Mouse (Mus musculus) CD4-positive, CD25-positive, alpha-beta regulatory T cell, adult 4 months (primary cell): Measurements from ENCODE around the gene Samd9l. TPM values are rescaled to one million over a fixed set of nuclear protein-coding genes. Genes with fewer than 3 reads are reported as not detected.
"Not testable (repeated sequence)": the region's sequence is repeated elsewhere in the genome, so short reads cannot be mapped to it uniquely, and the experiment has no call there.

Experiments used
- ATAC-seq: one replicate; pipeline ENCODE4 v1.8.0; 2017
- polyA plus RNA-seq, 2 experiments: library from polyadenylated mRNA; unstranded; fragments of 100-300 nt; shearing (Covaris generic); gene quantifications; one replicate each; pipeline ENCODE4 v1.2.1; 2017

The Samd9l gene
- polyA plus RNA-seq: 100 to 1,000 TPM; 123 to 199 TPM

- ATAC-seq: peak; percentile 89
Observed at GRCm38 (mm10) chr6:3399340-3400068, at the start of gene Samd9l. Gene Samd9l (minus strand): TSS chr6:3399572.

- ATAC-seq: peak; percentile 100
Observed at GRCm38 (mm10) chr6:3447404-3447803, 48.0 kb upstream of the Samd9l start.

DNA sequence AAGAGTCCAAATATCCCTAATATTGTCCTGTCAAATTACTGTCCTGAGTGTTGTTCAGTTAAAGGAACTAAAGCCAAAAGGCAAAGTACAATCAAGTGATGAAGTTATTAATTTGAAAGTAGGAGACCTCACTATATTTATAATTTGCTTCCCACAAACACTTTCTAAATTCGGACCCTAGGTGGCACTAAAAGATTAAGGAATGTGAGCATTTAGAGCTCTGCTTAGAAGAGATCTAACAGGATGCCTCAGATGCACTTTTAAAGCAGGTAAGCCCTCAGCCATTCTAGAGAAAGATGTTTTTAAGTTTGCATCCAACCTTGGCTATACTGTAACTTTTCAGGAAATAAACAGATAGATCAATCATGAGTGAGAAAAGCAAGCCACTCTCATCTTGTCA, 44.5 kb upstream of the Samd9l start:
- no peak for ATAC-seq

DNA sequence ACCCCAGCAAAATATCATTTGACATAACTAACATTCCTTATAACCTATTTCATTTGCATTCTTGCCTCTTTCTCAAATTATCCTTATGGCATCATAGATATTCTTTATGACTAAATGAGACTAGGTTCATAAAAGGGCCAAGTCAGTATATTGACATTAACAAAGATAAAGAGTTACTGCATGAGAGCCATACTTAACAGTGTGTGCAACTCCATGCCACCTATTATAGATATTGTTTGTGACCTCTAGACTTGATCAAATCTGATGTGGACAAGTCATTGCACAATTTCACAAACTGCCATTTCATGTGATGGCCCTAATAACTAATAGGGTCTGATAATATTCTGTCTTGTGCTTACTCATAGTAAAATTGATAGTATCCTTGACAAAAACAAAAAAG, 36.7 kb upstream of the Samd9l start:
- ATAC-seq: no peak

DNA sequence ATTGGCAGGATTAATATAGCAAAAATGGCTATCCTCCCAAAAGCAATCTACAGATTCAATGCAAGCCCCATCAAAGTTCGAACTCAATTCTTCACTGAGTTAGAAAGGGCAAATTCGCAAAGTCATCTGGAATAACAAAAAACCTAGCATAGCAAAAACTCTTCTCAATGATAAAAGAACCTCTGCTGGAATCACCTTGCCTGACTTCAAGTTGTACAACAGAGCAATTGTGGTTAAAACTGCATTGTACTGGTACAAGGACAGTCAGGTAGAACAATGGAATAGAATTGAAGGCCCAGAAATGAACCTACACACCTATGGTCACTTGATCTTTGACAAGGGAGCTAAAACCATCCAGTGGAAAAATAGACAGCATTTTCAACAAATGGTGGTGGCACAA, 31.6 kb upstream of the Samd9l start:
- not testable (repeated sequence) for ATAC-seq

DNA sequence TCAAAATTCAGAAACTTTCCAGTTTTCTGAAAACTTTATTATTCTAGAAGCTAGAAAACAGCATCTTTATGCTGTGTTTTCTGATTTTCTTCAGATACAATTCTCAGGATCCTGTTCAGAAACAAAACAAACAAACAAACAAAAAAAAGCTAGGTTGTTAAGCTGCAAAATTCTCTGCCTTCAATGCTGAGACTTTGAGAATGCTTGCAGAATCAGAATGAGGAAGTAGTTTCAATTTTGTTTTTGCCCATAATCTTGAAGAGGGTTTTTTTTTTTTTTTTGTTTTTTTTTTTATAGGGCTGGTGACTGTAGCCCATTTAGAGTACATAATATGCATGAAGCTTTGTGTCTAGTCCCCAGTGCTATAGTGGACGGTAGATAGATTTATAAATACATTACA, 27.7 kb upstream of the Samd9l start:
- ATAC-seq: no peak

- not testable (repeated sequence) for ATAC-seq
Observed at GRCm38 (mm10) chr6:3425333-3425732, 26.0 kb upstream of the Samd9l start.

- ATAC-seq: peak; percentile 83
Observed at GRCm38 (mm10) chr6:3424613-3425277, 25.4 kb upstream of the Samd9l start.

GRCm38 (mm10) chr6:3397182-3397906, 2.0 kb downstream of the Samd9l start:
- ATAC-seq: peak; percentile 69

DNA sequence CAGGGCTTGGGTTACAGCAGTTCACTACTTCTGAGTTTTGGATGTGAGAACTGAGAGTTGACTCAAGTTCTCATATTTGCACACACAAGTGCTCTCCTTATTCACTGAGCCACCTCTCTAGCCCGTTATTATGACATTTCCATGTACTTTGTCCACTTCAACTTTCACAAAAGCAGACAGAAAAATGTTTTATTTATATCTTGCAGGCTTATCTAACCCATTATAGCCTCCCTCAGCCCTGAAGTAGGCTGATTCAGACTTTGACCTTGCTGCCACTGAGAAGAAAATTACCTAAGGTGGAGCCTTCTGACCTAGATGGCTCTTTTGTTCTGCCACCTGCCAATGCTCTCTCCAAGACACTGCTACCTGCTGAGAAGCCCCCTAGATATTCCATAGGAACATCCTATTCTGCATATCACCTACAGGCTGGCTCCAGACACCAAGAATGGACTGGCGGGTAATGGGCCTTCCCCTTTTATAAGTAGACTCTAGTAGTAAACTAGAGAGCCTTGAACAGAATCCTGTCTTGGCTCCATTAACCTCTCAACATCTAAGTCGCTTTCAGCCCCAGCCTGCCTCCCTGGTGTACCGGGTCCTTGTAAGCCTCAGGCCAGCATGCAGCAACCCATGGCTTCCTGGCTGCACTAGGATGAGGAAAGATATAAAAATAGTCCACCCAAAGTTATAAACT, 3.3 kb downstream of the Samd9l start:
- ATAC-seq: not testable (repeated sequence)

DNA sequence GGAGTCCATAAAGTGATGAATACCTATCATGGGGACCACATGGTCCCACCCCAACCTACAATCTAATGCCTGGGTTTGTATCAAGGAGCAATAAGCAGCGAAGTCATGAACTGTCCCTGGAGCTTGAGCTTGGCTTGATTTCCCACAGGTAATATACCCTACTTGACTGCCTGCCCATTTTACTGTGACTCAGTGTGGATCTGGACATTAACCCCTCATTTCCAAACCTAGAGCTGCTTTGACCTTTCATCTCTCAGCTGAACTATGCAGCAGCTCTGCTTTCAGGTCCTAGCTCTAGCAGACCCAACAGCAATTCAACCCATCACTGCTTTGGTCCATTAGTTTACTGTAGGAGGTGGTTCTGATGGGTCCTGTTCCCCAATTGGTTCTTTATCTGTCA, 9.4 kb downstream of the Samd9l start:
- no peak for ATAC-seq

GRCm38 (mm10) chr6:3386565-3386964, 12.8 kb downstream of the Samd9l start:
- ATAC-seq: peak; percentile 76

GRCm38 (mm10) chr6:3384816-3385215, 14.6 kb downstream of the Samd9l start:
- ATAC-seq: peak; percentile 12

DNA sequence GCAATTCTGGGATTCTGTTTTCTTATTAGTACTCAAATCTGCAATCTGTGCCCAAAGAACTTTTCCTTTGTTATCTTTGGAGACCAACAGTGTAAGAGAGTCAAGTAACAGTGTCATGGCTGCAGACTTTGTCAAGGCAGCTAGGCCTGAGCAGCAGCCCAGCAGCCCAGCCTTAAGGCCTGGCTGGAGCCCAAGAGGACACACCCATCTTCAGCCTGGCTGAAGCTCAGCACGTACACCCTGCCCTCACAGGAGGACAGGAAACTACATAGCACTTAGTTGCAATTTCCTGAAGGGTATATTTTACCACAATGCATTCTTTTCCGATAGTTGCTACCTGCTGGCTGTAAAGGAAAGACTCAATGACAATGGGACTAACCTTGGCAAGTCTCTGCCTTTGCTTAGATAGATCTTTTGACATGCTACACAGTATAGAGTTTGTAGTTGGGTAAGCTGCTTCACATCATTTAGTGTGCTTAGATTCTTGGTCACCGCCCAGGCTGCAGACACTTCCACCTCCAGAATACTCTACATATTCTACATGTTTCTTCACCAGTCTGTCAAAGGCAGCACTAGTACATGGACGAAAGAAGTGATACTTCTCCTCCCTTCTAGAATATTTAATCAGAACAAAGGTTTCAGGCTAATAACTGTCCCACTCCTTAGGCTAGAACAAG, 15.1 kb downstream of the Samd9l start:
- ATAC-seq: peak; percentile 35

GRCm38 (mm10) chr6:3379146-3379545, 20.2 kb downstream of the Samd9l start:
- ATAC-seq: no peak

- ATAC-seq: no peak
Observed at GRCm38 (mm10) chr6:3376687-3377086, 22.7 kb downstream of the Samd9l start.

GRCm38 (mm10) chr6:3369527-3369926, 29.8 kb downstream of the Samd9l start:
- ATAC-seq: no peak

DNA sequence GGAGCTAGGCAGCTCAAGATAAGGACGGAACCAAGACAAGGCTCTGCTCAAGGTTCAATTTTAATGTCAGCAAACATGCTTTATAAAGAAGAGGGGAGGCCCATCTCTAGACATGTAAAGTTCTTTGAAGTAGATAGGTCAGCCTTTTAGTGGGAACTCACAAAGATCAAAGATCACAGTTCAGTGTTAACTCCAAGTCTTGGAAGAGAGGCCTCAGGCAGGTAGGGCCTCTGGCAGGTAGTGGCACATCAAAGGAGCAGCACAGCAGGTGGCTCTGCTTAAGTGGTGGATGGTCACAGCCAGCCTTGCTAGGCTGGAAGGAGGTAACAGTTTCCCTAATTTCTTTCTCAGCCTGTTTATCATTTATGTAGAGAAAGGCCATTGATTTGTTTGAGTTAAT, 33.8 kb downstream of the Samd9l start:
- not testable (repeated sequence) for ATAC-seq

- ATAC-seq: peak; percentile 87
Observed at GRCm38 (mm10) chr6:3345924-3346597, 53.3 kb downstream of the Samd9l start.

GRCm38 (mm10) chr6:3345043-3345639, 54.2 kb downstream of the Samd9l start:
- ATAC-seq: peak; percentile 68

- not testable (repeated sequence) for ATAC-seq
Observed at GRCm38 (mm10) chr6:3343603-3344247, 55.6 kb downstream of the Samd9l start.
